Mouse (Mus musculus): ENCODE results near the gene Pitpnm3.
A peak's percentile ranks its signal among the peaks of the same experiment; 100 is the strongest.

Pitpnm3 gene

GRCm38 (mm10) chr11:72086251-72087046 is 49.1 kb downstream of the Pitpnm3 start:
- DNase-seq, result peak; percentile 56

- DNase-seq, result no peak
Measured at GRCm38 (mm10) chr11:72084337-72084736, 51.2 kb downstream of the Pitpnm3 start.

- DNase-seq, result no peak
Measured at GRCm38 (mm10) chr11:72082601-72083000, 53.0 kb downstream of the Pitpnm3 start.

- DNase-seq, result no peak
Measured at GRCm38 (mm10) chr11:72080461-72080860, 55.1 kb downstream of the Pitpnm3 start.

DNA sequence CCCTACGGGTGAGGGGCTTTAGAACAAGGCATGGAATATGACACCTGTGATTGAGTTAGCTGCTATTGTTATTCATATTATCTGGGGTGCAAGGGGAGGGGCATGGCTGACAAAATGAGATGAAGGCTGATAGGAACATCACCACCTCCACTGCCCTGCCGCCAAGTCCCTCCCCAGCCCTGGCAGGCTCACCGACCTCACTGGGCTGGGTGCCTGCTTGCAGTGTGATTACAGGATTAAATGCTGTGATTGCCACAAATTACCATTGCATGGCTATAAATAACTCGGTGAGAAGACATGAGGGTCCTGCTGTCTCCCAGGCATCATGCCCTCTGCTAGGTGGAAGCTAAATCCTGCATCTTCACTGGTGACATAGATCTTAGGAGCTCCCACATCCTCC is 56.9 kb downstream of the Pitpnm3 start:
- no peak for DNase-seq

DNA sequence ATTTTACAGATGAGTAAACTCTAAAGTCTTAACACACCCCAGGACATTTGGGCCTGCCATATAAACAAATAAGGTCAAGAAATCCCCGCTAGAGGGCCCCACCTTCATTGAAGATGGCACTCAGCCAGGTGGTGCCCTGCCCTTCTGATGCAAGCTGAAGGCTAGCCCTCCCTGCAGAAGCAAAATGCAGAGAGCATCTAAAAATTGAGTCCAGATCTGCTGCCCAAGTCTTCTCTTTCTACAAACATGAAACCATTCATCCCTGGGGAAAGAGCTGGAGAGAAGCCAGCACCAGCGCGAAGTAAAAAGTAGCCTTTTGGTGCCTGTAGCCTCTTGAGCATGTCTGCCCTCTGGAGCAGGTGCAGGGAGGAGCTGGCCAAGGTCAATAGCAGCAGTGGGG is 57.5 kb downstream of the Pitpnm3 start:
- DNase-seq, result no peak

- DNase-seq, result no peak
Measured at GRCm38 (mm10) chr11:72074230-72074629, 61.3 kb downstream of the Pitpnm3 start.

- DNase-seq, result no peak
Measured at GRCm38 (mm10) chr11:72072331-72072905, 63.2 kb downstream of the Pitpnm3 start.

- no peak for DNase-seq
Measured at GRCm38 (mm10) chr11:72070733-72071132, 64.8 kb downstream of the Pitpnm3 start.

- DNase-seq, result no peak
Measured at GRCm38 (mm10) chr11:72068026-72068425, 67.6 kb downstream of the Pitpnm3 start.

- no peak for DNase-seq
Measured at GRCm38 (mm10) chr11:72067326-72067725, 68.3 kb downstream of the Pitpnm3 start.

DNA sequence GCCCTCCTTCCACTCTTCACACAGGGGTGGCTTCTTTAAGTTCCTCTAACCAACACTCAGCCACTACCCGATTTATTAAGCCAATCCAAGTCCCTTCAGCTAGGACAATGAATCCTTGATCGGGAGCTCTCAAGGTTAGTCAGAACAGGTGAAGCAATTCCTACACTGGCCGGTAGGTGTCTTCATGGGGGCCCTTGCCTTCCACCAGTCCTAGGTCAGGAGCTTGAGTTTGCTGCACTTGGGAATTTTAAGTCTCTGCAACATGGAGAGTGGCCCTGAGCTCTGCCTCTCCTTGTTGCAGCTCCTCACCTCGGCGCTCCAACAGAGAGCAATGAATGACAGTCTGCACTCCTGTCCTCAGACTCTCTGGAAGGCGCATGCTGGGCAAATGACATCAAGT is 69.2 kb downstream of the Pitpnm3 start:
- DNase-seq, result no peak

- no peak for DNase-seq
Measured at GRCm38 (mm10) chr11:72065103-72065502, 70.5 kb downstream of the Pitpnm3 start.

- no peak for DNase-seq
Measured at GRCm38 (mm10) chr11:72064414-72064813, 71.2 kb downstream of the Pitpnm3 start.

DNA sequence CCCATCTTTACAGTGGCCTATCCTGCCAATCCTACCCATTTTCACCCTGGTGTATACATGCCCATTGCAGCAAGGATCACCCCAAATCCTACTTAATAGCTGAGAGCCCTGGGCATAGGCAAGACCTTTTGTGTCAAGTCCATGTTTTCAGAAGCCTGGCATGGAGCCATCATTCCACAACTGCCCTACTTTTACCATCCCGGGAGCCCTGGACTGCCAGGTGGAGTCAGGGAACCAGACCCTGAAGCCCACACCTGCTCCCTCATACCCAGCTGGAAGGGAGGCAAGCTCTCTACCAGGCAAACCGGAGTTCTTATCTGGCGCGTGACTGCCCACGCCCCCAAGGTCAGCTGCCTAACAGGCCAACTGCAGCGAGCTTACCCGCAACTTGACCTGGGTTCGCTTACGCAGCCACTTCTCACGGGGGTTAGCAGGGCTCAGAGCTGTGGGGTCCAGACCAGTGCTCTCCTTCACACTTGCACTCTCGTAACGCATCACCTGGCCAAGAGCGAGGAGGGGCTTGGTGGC is 74.4 kb downstream of the Pitpnm3 start:
- DNase-seq, result no peak

DNA sequence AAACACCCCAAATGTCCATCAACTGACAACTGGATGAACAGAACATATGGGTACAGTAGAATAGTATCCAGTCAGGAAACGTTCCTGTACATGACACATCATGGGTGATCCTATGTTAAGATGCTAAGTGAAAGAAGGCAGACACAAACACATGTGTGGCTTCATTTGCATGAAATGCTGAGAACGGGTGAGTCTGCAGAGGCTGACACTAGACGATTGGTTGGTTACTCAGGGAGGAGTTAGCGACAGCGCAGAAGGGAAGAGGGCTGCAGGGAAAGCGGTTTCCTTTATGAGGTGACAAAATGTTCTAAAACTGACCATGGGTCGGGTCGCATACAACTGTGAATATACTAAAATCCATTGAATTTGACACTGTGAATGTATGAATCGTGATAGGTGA is 75.2 kb downstream of the Pitpnm3 start:
- no peak for DNase-seq

DNA sequence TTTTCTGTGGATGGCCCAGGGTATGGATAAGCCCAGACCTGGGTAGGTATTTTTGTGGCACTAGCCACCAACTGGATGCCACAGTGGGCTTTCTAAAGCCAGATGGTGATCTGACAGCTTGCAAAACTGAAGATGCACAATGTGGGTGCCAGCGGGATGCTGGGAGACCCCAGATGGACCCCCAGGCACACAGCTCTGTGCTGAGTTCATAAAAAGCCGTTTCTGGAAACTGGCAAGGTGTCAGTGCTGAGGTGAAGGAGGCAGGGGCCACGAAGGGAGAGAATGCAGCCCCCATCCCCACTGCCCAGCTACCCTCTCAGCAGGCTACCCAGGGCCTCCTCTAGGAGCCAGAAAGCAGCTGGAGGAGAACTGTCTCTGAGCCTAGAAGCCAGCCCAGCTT is 78.4 kb downstream of the Pitpnm3 start:
- DNase-seq, result no peak

DNA sequence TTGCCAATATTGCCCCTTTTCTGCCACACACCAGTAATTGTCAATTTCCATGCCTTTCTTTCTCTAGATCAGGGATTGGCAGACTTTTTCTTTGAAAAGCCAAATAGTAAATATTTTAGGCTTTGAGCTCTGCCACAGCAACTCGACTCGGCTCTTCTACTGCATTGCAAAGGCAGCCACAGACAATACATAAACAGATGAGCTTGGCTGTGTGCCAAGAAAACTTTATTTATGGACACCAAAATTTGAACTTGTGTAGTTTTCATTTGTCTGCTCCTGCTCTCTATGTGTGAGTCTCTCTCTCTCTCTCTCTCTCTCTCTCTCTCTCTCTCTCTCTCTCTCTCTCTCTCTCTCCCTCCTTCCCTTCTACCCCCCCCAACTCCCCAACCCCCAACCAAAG is 80.4 kb downstream of the Pitpnm3 start:
- DNase-seq, result no peak

DNA sequence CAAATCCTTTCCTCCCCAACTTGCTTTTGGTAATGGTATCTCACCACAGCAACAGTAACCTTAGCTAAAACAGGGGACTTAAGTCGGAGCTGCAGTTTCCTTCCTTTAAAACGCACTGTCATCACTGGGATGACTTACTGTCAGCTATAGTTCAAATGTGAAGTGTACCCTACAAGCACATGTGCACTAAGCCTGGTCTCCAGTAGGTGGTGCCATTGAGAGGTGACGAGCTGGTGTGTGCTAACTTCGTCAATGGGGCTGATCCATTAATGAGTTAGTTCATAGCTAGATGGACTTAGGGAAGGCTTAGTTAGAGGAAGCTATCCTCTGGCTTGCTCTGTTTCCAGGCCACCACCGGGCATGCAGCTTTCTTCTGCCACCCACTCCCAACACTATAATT is 82.9 kb downstream of the Pitpnm3 start:
- peak; percentile 80 for DNase-seq

DNA sequence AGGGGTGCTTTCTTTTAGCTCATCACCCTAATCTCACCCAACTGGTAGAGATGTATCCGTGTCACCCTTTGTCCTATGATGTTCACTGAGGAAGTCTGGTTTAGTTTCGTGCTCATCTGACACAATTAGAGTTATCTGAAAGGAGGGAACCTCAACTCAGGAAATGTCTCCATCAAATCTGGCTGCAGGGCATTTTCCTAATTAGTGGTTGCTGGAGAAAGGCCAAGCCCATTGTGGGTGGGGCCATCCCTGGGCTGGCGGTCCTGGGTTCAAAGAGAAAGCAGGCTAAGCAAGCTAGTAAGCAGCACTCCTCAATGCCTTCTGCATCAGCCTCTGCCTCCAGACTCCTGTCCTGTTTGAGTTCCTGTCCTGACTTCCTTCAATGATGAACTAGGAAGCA is 83.4 kb downstream of the Pitpnm3 start:
- no peak for DNase-seq

DNA sequence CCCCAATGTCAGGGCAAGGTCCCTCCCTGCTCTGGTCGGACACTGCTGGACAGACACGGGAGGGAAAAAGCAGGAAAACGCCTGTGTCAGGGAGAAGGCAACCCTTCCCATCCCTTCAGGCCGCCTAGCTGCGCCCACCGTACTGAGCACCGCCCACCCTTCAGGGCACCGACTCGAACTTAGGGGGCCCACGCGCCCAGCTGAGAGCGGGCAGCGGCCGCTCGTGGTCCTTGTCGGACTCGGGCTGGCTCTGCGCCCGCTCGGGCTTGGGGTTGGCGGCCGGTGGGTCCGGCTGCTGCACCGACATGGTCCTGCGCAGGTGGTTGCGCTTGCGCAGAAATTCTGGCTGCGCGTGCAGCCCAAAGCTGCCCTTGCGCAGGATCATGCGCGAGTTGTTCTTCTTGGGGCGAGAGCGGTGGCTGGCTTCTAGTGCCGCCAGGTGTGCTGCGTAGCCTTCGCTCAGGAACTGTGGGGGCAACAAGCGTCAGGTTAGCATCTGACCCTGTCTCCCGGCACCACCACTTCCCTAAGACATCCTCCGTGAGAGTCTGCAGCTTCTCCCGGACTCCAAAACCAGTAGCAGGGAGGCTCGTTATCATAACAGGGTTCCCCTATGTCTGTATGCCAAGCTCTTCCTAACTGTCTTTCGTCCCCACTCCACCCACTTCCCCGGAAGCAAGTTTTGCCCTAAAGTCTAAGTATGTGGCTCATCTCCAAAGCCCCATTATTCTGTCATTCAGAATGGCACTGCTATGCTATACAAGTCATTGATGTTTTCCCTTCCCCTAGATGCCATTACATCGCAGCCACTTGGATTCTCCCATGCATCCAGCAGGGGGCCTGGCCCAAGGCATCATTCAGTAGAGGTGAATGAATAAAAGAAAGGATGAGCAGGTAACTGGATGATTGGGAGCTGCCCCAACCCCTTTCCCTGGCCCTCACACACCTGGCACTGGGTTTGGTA is 84.4 kb downstream of the Pitpnm3 start:
- DNase-seq, result peak; percentile 60

- DNase-seq, result peak; percentile 32
Measured at GRCm38 (mm10) chr11:72050168-72050894, 85.2 kb downstream of the Pitpnm3 start.

Data from right cerebral cortex, postnatal 14 days (tissue).